Mouse (Mus musculus) layer of hippocampus, postnatal 36 days (tissue): ENCODE results near the gene Ankrd39. TPM values are rescaled to one million over a fixed set of nuclear protein-coding genes. Genes with fewer than 3 reads are reported as not detected.

Source experiments
- microRNA-seq, 2 experiments: library from miRNA; unstranded; fragments of <30 nt; microRNA quantifications; one replicate each; pipeline ENCODE4 v1.2.0; 2021
- total RNA-seq, 2 experiments: library from RNA; stranded (reverse); gene quantifications; 2 replicates each; pipeline ENCODE4 v1.2.3; 2021

Gene Ankrd39
- total RNA-seq, 2 experiments from 2014 or later: 11.9 to 12.6 TPM

Small RNAs within 50 kb of the gene (microRNA-seq; reads per million reads assigned to microRNA genes)
- 0 reads per million in 2 experiments for gene Gm47280

Other genes starting within 250 kb of the Ankrd39 start
- 10 to 100 TPM; 12.6 to 14.9 TPM for gene Arid5a, start 239.7 kb downstream of the Ankrd39 start, total RNA-seq
- 10 to 100 TPM; 70.3 to 74.4 TPM for gene Kansl3, start 178.3 kb downstream of the Ankrd39 start, total RNA-seq
- not detected for gene Fer1l5, start 175.2 kb downstream of the Ankrd39 start, total RNA-seq
- gene Lman2l, start 102.2 kb downstream of the Ankrd39 start, total RNA-seq: 10 to 100 TPM; 77.4 to 78.5 TPM
- 10 to 100 TPM; 15.4 to 17.0 TPM for gene Cnnm4, start 75.8 kb downstream of the Ankrd39 start, total RNA-seq
- gene Cnnm3, start 35.6 kb downstream of the Ankrd39 start, total RNA-seq: 10 to 100 TPM; 29.0 to 39.0 TPM
- 1 to 10 TPM; 7.9 to 8.5 TPM for gene Ankrd23, start 10.6 kb downstream of the Ankrd39 start, total RNA-seq
- not detected for gene Gm42417, start 8.0 kb downstream of the Ankrd39 start, total RNA-seq
- gene Sema4c, start 10.9 kb upstream of the Ankrd39 start, total RNA-seq: 10 to 100 TPM; 11.4 to 11.6 TPM
- gene Fam178b, start 135.7 kb upstream of the Ankrd39 start, total RNA-seq: not detected
- 100 to 1,000 TPM; 648 to 684 TPM for gene Cox5b, start 144.0 kb upstream of the Ankrd39 start, total RNA-seq
- gene 4933424G06Rik, start 162.7 kb upstream of the Ankrd39 start, total RNA-seq: not detected
- 100 to 1,000 TPM; 246 to 247 TPM for gene Actr1b, start 167.0 kb upstream of the Ankrd39 start, total RNA-seq
- gene Zap70, start 214.4 kb upstream of the Ankrd39 start, total RNA-seq: 1 to 10 TPM; 4.0 to 5.0 TPM